Mouse (Mus musculus): ENCODE data around the gene Fam187a. TPM values are rescaled to one million over a fixed set of nuclear protein-coding genes. Genes with fewer than 3 reads are reported as not detected.

Gene Fam187a
- not detected in 2 replicates for polyA plus RNA-seq (2015; fragmentation: Nextera tagmentation; extraction: Ambion mirVana)

DNA sequence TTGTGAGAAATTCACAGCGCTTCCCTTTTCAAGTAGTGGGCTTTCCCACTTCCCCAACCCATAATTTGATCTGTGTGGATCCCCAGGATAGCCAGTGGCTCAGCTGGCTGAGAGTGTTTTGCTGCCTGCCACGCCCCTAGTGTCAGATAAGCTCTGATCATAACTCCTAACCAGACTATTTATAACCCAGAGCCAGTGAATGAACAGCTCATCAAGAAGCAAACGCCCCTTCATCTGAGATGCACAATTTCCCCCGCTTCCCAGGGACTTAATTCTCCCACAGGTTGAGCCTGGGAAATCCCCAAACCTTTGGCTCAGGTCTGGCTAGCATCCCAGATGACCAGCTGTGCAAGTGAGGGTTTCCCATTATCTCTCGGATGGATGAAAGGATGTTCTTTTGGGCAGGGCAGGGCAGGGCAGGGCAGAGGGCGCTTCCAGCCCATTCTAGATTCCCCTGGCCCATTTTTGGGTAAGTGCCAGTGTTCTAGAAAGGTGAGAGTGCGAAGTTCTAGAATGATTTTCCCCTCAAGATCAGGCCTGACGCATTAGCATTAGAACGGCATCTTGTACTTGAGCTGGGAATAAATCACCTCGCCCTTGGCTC is at the start of gene Fam187a:
TSS of gene Fam187a (plus strand) at position 554 of the 604 bp plus-strand sequence.
- no peak within 1 kb of the TSS for H3K4me2 ChIP-seq (ENCODE audit: low read depth, low read length)
- H3K27me3 ChIP-seq (ENCODE audit: control insufficient read depth, insufficient read depth, low read depth, low read length), result peaks cover 10% of the 10 kb centered on the region
- peaks cover 23% of the 10 kb centered on the region for H3K4me1 ChIP-seq (ENCODE audit: control insufficient read depth, low read depth, low read length)
- H3K27ac ChIP-seq (ENCODE audit: low read length), result no peak within 1 kb of the TSS
- H3K36me3 ChIP-seq (ENCODE audit: control insufficient read depth, insufficient read depth), result no peaks in the 10 kb centered on the region
- 49% methylated on average over 10 of the region's 10 CpGs for WGBS (ENCODE audit: insufficient replicate concordance)
- ATAC-seq (ENCODE audit: low read depth), result no peak
- no peak within 1 kb of the TSS for H3K4me3 ChIP-seq (ENCODE audit: low read depth, low read length)
- H3K9me3 ChIP-seq (replicated peaks; ENCODE audit: control insufficient read depth, low read length), result no peaks in the 10 kb centered on the region
- no peak within 1 kb of the TSS for H3K9ac ChIP-seq (ENCODE audit: low read depth, low read length)

DNA sequence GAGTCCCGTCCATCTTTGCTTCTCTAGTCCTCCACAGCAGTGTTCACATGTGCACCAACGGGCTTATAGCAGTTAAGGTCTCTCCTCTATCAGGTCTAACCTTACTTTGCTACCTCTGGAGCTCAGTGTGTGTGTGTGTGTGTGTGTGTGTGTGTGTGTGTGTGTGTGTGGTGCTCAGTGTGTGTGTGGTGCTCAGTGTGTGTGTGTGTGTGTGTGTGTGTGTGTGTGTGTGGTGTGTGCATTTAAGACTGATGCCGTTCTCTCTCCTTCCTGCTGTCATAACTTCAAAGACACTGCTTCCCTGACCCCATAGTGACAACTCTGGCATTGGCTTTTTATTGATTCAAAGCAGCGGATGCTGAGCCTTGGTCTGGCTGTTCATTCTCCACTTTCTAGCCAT is 49.4 kb upstream of the Fam187a start, which contains the start of gene Higd1b:
TSS of gene Higd1b (plus strand) at position 301 of the 400 bp plus-strand sequence.
- ATAC-seq (ENCODE audit: low read depth), result no peak
- H3K27ac ChIP-seq (ENCODE audit: low read length), result no peak within 1 kb of the TSS
- no peak within 1 kb of the TSS for H3K4me3 ChIP-seq (ENCODE audit: low read depth, low read length)
- H3K27me3 ChIP-seq (ENCODE audit: control insufficient read depth, insufficient read depth, low read depth, low read length), result no peaks in the 10 kb centered on the region
- H3K9ac ChIP-seq (ENCODE audit: low read depth, low read length), result no peak within 1 kb of the TSS
- H3K4me1 ChIP-seq (ENCODE audit: control insufficient read depth, low read depth, low read length), result no peaks in the 10 kb centered on the region
- H3K4me2 ChIP-seq (ENCODE audit: low read depth, low read length), result no peak within 1 kb of the TSS
- H3K36me3 ChIP-seq (ENCODE audit: control insufficient read depth, insufficient read depth), result peaks cover 21% of the 10 kb centered on the region
- 66% methylated on average over 4 of the region's 4 CpGs for WGBS (ENCODE audit: insufficient replicate concordance)
- H3K9me3 ChIP-seq (replicated peaks; ENCODE audit: control insufficient read depth, low read length), result no peaks in the 10 kb centered on the region

DNA sequence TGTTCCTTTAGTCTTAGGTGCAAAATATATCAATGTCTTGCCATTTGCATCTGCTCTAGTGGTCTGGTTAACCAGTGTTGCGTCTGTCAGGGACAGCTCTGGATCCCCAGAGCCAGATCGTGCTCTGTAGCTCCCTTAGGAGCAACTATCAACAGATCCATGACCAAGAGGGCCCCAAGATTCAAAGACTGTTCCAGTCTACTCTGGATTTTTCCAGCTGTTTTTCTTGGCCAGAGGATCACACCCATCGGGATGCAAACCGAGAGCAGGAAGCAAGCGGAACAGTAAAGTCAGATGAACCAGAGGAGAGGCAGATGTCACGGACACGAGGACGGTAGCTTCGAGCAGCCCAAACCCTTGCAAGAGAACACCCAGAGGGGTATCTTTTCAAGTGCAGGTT is 48.8 kb upstream of the Fam187a start:
- no peak for ATAC-seq (ENCODE audit: low read depth)
- 77% methylated on average over 9 of the region's 9 CpGs for WGBS (ENCODE audit: insufficient replicate concordance)
- H3K36me3 ChIP-seq (ENCODE audit: control insufficient read depth, insufficient read depth), result peaks cover 22% of the 10 kb centered on the region
- H3K9ac ChIP-seq (ENCODE audit: low read depth, low read length), result no peak overlapping the region
- no peaks in the 10 kb centered on the region for H3K27me3 ChIP-seq (ENCODE audit: control insufficient read depth, insufficient read depth, low read depth, low read length)
- H3K4me2 ChIP-seq (ENCODE audit: low read depth, low read length), result no peak overlapping the region
- H3K4me1 ChIP-seq (ENCODE audit: control insufficient read depth, low read depth, low read length), result no peaks in the 10 kb centered on the region
- H3K27ac ChIP-seq (ENCODE audit: low read length), result no peak overlapping the region
- no peak overlapping the region for H3K4me3 ChIP-seq (ENCODE audit: low read depth, low read length)
- no peaks in the 10 kb centered on the region for H3K9me3 ChIP-seq (replicated peaks; ENCODE audit: control insufficient read depth, low read length)

- Histone ChIP-seq H3K4me1 (ENCODE audit: control insufficient read depth, low read depth, low read length) (no peaks in the 10 kb centered on the region), H3K9me3 (replicated peaks; ENCODE audit: control insufficient read depth, low read length) (no peaks in the 10 kb centered on the region), H3K4me3 (ENCODE audit: low read depth, low read length) (no peak overlapping the region), H3K27me3 (ENCODE audit: control insufficient read depth, insufficient read depth, low read depth, low read length) (no peaks in the 10 kb centered on the region), H3K4me2 (ENCODE audit: low read depth, low read length) (no peak overlapping the region), H3K27ac (ENCODE audit: low read length) (no peak overlapping the region), H3K9ac (ENCODE audit: low read depth, low read length) (no peak overlapping the region), H3K36me3 (ENCODE audit: control insufficient read depth, insufficient read depth) (peaks cover 29% of the 10 kb centered on the region)
- no peak for ATAC-seq (ENCODE audit: low read depth)
- WGBS (ENCODE audit: insufficient replicate concordance), result 67% methylated on average over 1 of the region's 1 CpGs
Measured at GRCm38 (mm10) chr11:102837385-102837784, 47.6 kb upstream of the Fam187a start.

- WGBS (ENCODE audit: insufficient replicate concordance), result 81% methylated on average over 2 of the region's 2 CpGs
- no peak overlapping the region for H3K27ac ChIP-seq (ENCODE audit: low read length)
- no peak for ATAC-seq (ENCODE audit: low read depth)
- H3K27me3 ChIP-seq (ENCODE audit: control insufficient read depth, insufficient read depth, low read depth, low read length), result no peaks in the 10 kb centered on the region
- no peaks in the 10 kb centered on the region for H3K4me1 ChIP-seq (ENCODE audit: control insufficient read depth, low read depth, low read length)
- H3K9ac ChIP-seq (ENCODE audit: low read depth, low read length), result no peak overlapping the region
- no peak overlapping the region for H3K4me2 ChIP-seq (ENCODE audit: low read depth, low read length)
- H3K36me3 ChIP-seq (ENCODE audit: control insufficient read depth, insufficient read depth), result peaks cover 32% of the 10 kb centered on the region
- no peak overlapping the region for H3K4me3 ChIP-seq (ENCODE audit: low read depth, low read length)
- H3K9me3 ChIP-seq (replicated peaks; ENCODE audit: control insufficient read depth, low read length), result no peaks in the 10 kb centered on the region
Measured at GRCm38 (mm10) chr11:102838126-102838525, 46.8 kb upstream of the Fam187a start.

GRCm38 (mm10) chr11:102838616-102839150 is 46.3 kb upstream of the Fam187a start:
- Histone ChIP-seq H3K4me1 (ENCODE audit: control insufficient read depth, low read depth, low read length) (no peaks in the 10 kb centered on the region), H3K9me3 (replicated peaks; ENCODE audit: control insufficient read depth, low read length) (no peaks in the 10 kb centered on the region), H3K9ac (ENCODE audit: low read depth, low read length) (no peak overlapping the region), H3K4me2 (ENCODE audit: low read depth, low read length) (no peak overlapping the region), H3K27me3 (ENCODE audit: control insufficient read depth, insufficient read depth, low read depth, low read length) (no peaks in the 10 kb centered on the region), H3K4me3 (ENCODE audit: low read depth, low read length) (no peak overlapping the region), H3K36me3 (ENCODE audit: control insufficient read depth, insufficient read depth) (peaks cover 36% of the 10 kb centered on the region), H3K27ac (ENCODE audit: low read length) (no peak overlapping the region)
- WGBS (ENCODE audit: insufficient replicate concordance), result 77% methylated on average over 9 of the region's 9 CpGs
- ATAC-seq (ENCODE audit: low read depth), result no peak

DNA sequence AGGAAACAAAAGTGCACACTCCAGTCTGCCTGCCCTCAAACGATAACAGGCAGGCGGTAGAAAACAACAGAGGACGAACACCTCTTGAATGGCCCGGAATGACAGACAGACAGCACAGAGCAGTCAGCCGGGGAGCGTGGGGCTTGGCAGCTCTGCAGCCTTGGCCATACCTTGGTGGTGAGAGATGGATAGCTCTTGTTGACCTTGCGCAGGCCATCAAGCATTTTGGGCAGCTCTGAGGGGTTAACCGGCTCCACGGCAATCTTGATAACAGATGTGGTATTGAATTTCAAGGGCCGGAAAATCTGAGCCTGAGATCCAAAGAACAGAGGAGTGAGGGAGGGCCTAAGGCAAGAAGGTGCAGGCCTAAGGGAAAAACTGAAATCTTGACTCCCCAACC is 39.0 kb upstream of the Fam187a start:
- Histone ChIP-seq H3K9me3 (replicated peaks; ENCODE audit: control insufficient read depth, low read length) (no peaks in the 10 kb centered on the region), H3K4me3 (ENCODE audit: low read depth, low read length) (no peak overlapping the region), H3K4me1 (ENCODE audit: control insufficient read depth, low read depth, low read length) (no peaks in the 10 kb centered on the region), H3K36me3 (ENCODE audit: control insufficient read depth, insufficient read depth) (peaks cover 71% of the 10 kb centered on the region), H3K27ac (ENCODE audit: low read length) (no peak overlapping the region), H3K4me2 (ENCODE audit: low read depth, low read length) (no peak overlapping the region), H3K27me3 (ENCODE audit: control insufficient read depth, insufficient read depth, low read depth, low read length) (no peaks in the 10 kb centered on the region), H3K9ac (ENCODE audit: low read depth, low read length) (no peak overlapping the region)
- no peak for ATAC-seq (ENCODE audit: low read depth)
- 88% methylated on average over 10 of the region's 10 CpGs for WGBS (ENCODE audit: insufficient replicate concordance)

GRCm38 (mm10) chr11:102851883-102852282 is 33.1 kb upstream of the Fam187a start:
- 68% methylated on average over 5 of the region's 5 CpGs for WGBS (ENCODE audit: insufficient replicate concordance)
- no peak overlapping the region for H3K4me2 ChIP-seq (ENCODE audit: low read depth, low read length)
- no peak for ATAC-seq (ENCODE audit: low read depth)
- no peak overlapping the region for H3K27ac ChIP-seq (ENCODE audit: low read length)
- H3K4me1 ChIP-seq (ENCODE audit: control insufficient read depth, low read depth, low read length), result no peaks in the 10 kb centered on the region
- peaks cover 45% of the 10 kb centered on the region for H3K36me3 ChIP-seq (ENCODE audit: control insufficient read depth, insufficient read depth)
- no peak overlapping the region for H3K9ac ChIP-seq (ENCODE audit: low read depth, low read length)
- no peaks in the 10 kb centered on the region for H3K9me3 ChIP-seq (replicated peaks; ENCODE audit: control insufficient read depth, low read length)
- no peaks in the 10 kb centered on the region for H3K27me3 ChIP-seq (ENCODE audit: control insufficient read depth, insufficient read depth, low read depth, low read length)
- H3K4me3 ChIP-seq (ENCODE audit: low read depth, low read length), result no peak overlapping the region

GRCm38 (mm10) chr11:102853760-102854159 is 31.2 kb upstream of the Fam187a start:
- ATAC-seq (ENCODE audit: low read depth), result no peak
- H3K27ac ChIP-seq (ENCODE audit: low read length), result no peak overlapping the region
- no peaks in the 10 kb centered on the region for H3K9me3 ChIP-seq (replicated peaks; ENCODE audit: control insufficient read depth, low read length)
- H3K4me3 ChIP-seq (ENCODE audit: low read depth, low read length), result no peak overlapping the region
- peaks cover 34% of the 10 kb centered on the region for H3K36me3 ChIP-seq (ENCODE audit: control insufficient read depth, insufficient read depth)
- no peak overlapping the region for H3K4me2 ChIP-seq (ENCODE audit: low read depth, low read length)
- no peak overlapping the region for H3K9ac ChIP-seq (ENCODE audit: low read depth, low read length)
- no peaks in the 10 kb centered on the region for H3K4me1 ChIP-seq (ENCODE audit: control insufficient read depth, low read depth, low read length)
- no peaks in the 10 kb centered on the region for H3K27me3 ChIP-seq (ENCODE audit: control insufficient read depth, insufficient read depth, low read depth, low read length)
